Mouse (Mus musculus) thymus, adult 2 months (tissue): ENCODE data around the gene Atg13.

Source experiments
- CTCF ChIP-seq: fragments of 200-500 bp; IDR thresholded peaks from 2 replicates; pipeline ENCODE4 v1.5.1; 2012; ENCODE audit warnings: mild to moderate bottlenecking, control low read depth, low read length, moderate library complexity, borderline replicate concordance; ENCODE audit not compliant: control insufficient read depth, poor library complexity, insufficient read depth; ENCODE audit errors: extremely low read depth
- POLR2A ChIP-seq: fragments of 200-500 bp; IDR thresholded peaks from 2 replicates; pipeline ENCODE4 v1.6.1; 2012; ENCODE audit warnings: mild to moderate bottlenecking, low read length, control low read depth, moderate library complexity; ENCODE audit not compliant: control insufficient read depth, poor library complexity, insufficient read depth; ENCODE audit errors: extremely low read depth

DNA sequence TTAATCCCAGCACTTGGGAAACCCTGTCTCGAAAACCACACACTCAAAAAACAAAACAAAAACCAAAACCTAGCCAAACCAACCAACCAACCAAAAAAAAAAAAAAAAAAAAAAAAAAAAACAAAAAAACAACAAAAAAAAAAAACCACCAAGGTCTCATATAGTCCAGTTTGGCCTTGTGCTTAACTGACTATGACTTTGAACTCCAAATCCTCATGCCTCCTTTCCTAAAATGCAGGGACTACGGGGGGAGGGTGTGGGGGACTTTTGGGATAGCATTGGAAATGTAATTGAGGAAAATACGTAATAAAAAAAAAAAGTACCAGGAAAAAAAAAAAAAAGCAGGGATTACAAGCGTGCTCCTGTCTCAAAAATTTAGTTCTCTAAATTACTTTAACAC lies 19.2 kb upstream of the Atg13 start:
- TF ChIP-seq CTCF (no peak), POLR2A (no peak)
